Mouse (Mus musculus): ENCODE data around the gene Atp5d.

The Atp5d gene

GRCm38 (mm10) chr10:80141243-80141642 is 2.8 kb downstream of the Atp5d start:
- peak; percentile 99 for DNase-seq (ENCODE audit: low read depth)

DNA sequence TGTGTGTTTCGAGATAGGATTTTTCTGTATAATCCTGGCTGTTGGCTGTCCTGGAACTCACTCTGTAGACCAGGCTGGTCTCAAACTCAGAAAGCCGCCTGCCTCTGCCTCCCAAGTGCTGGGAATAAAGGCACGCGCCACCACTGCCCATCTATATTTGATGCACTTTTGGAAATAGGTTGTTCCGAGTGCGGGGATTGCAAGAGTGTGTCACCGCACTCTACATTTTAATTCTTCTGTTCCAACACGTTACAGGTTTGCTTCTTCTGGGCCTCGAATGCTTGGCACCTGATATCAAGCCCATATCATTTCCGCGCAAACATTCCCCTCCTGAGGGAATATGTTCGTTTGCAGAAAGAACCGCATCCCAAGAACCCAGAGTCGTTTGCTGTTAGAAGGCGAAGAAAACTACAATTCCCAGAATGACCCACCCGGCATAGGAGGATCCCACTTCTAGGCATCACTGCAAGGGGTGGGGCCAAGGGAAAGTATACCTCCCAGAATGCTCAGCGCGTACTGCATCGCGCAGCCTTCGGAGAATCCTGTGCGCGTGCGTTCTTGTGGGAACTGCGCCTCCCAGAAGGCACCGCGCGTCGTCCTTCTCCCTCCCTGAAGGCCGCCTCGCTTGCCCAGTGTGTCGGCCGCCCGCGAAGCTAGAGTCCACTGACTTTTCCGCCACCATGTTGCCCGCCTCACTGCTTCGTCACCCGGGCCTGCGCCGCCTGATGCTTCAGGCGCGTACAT is 3.5 kb downstream of the Atp5d start:
- peak; percentile 99 for DNase-seq (ENCODE audit: low read depth)

DNA sequence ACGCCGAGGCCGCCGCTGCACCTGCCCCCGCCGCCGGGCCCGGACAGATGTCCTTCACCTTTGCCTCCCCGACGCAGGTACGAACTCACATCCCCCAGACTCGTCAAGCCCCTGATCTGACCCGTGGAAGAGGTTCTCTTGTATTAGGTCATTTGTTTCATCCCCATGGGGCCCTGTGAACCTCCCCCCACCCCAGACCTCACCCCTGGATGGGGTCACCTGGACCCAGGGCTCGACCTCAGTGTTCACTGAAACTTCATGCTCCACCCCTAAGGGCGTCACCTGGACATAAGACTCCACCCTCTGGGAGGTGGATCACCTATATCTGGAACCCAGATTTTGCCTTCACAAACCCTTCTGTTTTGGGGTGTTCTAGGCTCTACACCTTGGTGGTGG is 4.1 kb downstream of the Atp5d start:
- DNase-seq (ENCODE audit: low read depth) = no peak

DNA sequence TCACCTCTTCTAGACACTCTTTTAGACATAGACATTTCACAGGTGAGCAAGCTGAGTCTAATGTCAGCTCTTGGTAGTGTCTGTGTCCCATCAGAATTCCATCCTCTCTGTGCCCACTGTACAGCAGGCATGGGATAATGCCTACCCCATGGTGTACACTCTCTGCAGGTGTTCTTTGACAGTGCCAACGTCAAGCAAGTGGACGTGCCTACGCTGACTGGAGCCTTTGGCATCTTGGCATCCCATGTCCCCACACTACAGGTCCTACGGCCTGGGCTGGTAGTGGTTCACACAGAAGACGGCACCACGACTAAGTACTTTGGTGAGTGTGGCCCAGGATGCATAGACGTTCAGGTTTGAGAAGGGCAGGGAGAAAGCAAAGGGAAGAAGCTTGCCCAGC is 5.2 kb downstream of the Atp5d start:
- no peak for DNase-seq (ENCODE audit: low read depth)

- DNase-seq (ENCODE audit: low read depth) = no peak
Observed at GRCm38 (mm10) chr10:80144159-80144558, 5.7 kb downstream of the Atp5d start.

DNA sequence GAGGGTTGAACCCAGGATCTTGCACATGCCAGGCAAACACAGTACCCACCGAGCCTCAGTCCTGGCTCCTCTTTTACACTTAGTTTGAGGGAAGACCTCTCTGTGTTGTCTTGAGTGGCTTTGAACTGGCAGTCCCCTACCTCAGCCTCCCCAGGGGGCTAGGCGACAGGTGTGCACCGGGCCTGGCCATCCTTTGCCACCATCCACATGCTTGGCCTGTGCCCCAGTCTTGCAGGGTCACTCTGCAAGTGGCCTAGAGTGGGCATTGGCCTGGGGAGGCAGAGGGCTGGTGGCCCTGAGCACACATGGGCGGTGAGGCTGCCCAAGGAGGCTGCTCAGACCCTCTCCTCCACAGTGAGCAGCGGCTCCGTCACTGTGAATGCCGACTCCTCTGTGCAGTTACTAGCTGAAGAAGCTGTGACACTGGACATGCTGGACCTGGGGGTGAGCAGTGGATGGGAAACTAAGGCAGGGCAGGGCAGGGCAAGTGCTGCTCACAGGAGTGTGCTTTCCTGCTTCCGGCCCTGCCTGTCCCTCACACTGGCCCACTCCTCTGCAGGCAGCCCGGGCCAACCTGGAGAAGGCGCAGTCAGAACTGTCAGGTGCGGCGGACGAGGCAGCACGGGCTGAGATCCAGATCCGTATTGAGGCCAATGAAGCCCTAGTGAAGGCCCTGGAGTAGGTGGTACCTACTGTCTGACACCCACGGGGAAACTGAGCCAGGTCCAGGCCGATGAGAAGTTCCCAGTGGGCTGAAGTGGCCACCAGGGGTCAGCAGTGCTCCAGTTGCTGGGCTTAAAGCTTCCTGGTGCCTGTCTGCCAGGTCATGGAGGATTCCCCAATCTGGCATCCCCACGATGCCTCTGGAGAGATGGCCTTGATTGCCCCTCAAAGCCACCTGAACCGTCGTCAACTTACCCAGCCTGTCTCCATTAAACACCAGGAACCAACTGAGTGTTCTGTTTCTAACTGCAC is 6.7 kb downstream of the Atp5d start:
- peak; percentile 67 for DNase-seq (ENCODE audit: low read depth)

DNA sequence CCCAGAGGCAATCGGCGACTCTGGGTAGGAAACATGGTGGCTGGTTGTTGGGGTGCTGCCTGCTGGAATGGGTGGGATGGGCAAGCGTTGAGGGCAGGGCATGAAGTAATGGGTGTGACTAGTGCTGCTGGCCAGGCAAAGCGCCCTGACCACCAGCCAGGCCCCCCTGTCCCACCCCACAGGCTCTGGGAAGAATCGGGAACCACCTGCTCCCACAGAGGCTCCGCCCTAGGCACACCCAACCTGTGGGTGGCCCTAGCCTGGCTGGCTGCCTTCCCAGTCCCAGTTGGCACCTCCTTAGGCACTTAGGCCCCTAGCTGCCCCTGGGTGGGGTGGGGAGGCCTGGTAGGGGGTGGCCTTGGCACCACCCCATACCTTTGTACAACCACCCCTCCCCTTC is 7.5 kb downstream of the Atp5d start:
- no peak for DNase-seq (ENCODE audit: low read depth)

- DNase-seq (ENCODE audit: low read depth) = no peak
Observed at GRCm38 (mm10) chr10:80146568-80147011, 8.2 kb downstream of the Atp5d start.

GRCm38 (mm10) chr10:80147146-80147718 is 8.8 kb downstream of the Atp5d start:
- no peak for DNase-seq (ENCODE audit: low read depth)

DNA sequence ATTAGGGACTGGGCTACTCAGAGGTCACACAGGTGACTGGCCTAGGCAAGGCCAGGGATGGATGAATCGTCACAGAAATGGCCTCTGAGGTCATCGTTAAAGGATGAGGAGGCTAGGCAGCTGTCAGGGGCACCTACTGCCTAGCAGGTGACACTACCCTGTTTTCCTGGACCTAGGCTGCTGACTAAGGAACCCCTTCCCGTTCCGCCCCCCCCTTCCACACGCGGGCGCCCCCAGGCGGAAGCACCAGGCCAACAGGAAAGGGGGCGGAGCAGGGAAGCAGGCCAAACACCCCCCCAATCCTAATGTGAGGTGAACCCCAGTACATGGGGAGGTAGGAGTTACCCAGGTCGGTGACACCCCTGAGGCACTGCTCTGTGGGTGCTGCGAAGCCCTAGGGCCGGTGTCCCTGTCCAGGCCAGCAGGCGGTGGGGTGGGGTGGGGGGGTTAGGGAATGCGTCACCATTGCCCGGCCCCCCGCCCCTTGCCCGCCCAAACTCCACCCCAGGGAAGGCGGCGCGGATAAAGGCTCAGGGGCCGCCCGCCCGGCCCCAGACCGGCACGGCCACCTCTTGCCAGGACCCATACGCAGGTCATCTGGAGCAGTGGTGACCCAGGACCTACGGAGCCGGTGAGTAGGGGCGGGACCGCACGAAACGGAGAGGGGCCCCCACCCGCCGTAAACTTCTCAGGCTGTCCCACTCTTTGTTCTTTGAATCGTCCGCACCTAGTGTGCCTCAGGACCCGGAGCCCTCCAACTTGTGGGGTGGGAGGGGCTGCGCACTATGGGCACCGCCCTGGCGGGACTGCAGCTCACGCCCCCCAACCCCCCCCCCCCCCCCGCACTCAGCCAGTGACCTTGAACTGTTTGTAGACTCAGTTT is 9.5 kb downstream of the Atp5d start, which contains the start of gene Midn:
Midn (plus strand) TSS at position 554 of the 883 bp plus-strand sequence.
- peak; percentile 88 for DNase-seq (ENCODE audit: low read depth)

- DNase-seq (ENCODE audit: low read depth) = peak; percentile 97
Observed at GRCm38 (mm10) chr10:80148610-80149290, 10.3 kb downstream of the Atp5d start.

DNA sequence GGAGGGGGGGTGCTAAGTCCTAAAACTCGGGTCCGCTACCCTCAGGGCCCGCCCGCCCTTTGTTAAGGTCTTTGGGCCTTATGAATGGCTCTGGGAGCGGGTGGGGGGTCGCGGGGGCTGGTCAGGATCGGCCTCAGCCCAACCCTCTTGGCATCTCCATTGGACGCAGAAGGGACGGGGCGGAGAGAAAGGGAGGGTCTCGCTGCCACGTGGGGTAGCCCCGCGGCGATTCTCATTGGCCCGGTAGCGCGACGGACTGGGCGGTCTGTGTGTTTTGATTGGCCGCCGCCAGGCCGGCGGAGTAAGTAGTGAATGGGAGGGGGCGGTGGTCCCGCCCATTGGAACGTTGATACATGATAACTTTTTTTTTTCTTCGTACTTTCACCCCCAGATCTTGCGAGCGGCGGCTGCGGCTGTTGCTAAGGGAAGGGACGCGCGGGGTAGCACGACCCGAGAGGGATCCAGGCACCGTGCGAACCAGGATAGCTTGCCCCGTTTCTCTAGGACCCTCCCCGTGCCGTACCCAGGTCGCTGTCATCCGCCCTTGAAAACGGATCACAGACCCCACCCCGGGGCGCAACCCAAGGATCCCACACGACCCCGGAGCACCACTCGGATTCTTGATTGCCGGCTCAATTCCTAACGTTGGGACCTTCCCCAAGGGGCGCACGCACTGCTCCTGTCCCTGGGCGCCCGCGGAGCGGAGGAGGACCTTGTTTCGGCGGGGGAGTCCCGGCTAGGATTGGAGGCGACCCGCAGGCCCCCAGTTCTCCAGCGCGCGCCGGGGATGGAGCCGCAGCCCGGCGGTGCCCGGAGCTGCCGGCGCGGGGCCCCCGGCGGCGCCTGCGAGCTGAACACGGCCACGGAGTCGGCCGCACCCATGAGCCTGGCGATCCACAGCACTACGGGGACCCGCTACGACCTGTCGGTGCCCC is 11.1 kb downstream of the Atp5d start:
- DNase-seq (ENCODE audit: low read depth) = peak; percentile 99

DNA sequence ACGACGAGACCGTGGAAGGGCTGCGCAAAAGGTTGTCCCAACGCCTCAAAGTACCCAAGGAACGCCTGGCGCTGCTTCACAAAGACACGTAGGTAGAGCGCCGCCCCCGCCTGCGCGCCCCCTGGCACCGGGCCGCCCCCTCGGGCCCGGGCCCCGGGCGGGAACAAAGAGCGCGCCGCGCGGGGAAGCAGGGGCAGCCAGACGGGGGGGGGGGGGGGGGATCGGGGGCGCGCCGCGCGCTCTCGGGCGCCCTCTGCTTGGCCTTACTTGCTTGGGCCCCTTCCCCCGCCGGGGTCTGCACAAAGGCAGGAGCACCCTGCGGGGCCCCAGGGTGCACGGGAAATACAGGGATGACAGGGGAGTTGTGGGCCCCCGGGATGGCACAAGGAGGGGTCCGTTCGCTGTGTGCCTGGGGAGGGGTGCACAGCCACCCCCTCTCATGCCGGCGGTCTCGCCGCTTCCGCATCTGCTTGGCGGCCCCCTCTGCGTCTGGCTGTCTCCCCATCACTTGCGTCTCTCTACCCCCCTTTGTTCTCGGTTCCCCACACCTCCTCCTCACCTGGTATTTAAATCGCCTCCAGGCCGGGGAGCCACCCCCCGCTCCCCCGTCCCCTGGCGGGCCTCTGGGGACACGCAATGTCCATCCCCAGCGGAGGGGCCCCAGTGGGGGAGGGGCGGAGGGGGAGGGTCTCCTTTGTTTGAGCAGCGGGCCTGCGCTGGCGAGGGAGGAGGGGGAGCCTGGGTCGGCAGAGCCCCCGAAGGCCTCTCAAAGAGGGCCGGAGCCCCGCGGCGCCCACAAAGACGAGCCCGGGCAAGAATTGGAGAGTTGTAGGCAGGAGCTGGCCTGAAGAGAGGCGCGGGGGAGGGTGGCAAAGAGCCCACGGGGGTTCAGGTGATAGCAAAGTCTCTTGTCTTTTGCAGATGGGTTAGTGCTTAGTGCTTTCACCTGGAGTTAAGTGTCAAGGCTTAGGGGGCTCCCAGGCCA is 12.1 kb downstream of the Atp5d start:
- peak; percentile 53 for DNase-seq (ENCODE audit: low read depth)

GRCm38 (mm10) chr10:80151211-80152034 is 13.0 kb downstream of the Atp5d start:
- peak; percentile 87 for DNase-seq (ENCODE audit: low read depth)

DNA sequence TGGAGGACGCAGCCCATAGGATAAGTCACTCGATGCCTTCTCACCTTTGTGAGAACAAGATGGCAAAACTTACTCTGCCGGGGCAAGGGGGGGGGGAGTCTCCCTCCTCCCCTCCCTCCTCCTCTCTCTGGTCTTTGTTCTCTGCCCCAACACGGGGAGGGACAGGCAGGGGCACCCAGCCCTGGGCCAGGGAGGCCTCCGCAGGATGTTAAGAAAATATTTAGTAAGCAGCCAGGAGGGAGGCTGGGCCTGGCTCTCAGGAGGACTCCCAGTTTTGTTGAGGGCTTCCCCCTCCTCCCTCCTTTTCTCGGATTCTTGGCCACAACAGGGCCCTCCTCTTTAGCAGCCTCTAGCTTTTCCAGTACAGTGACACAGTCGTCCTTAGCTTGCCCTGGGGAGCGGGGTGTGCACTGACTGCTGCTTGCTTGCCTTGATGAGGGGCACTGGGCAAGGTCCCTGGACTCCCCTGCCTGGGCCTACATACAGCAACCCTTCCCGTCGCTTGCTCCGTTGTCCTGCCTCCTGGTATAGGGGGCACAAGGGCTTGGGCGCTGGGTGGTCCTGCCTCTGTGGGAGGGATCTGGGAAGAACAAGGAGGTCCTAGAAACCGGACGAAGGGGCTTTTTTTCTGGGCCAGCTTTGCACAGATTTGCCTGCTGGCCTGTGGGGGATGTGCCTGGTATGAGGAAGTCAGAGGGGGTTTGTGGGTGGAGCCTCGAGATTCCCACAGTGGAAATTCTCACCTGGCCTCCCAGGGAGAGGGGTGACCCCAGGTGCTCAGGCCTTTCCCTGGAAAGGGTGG is 13.8 kb downstream of the Atp5d start:
- DNase-seq (ENCODE audit: low read depth) = no peak

GRCm38 (mm10) chr10:80152873-80153260 is 14.4 kb downstream of the Atp5d start:
- peak; percentile 73 for DNase-seq (ENCODE audit: low read depth)

GRCm38 (mm10) chr10:80153713-80154112 is 15.3 kb downstream of the Atp5d start:
- no peak for DNase-seq (ENCODE audit: low read depth)
